Mouse (Mus musculus): ENCODE results near the gene Acod1.

The Acod1 gene

GRCm38 (mm10) chr14:103046677-103047076, at the start of gene Acod1:
Gene Acod1 (plus strand): TSS chr14:103046977.
- no peaks in the 10 kb centered on the region for H3K27me3 ChIP-seq (ENCODE audit: control insufficient read depth, insufficient read depth, low read length, poor library complexity, severe bottlenecking)
- DNase-seq (ENCODE audit: low read depth, low spot score), result no peak

GRCm38 (mm10) chr14:103007737-103008136, 39.0 kb upstream of the Acod1 start:
- H3K27me3 ChIP-seq (ENCODE audit: control insufficient read depth, insufficient read depth, low read length, poor library complexity, severe bottlenecking), result no peaks in the 10 kb centered on the region
- no peaks in the 10 kb centered on the region for H3K36me3 ChIP-seq (ENCODE audit: control insufficient read depth, insufficient read depth, low read length, poor library complexity, severe bottlenecking)
- peak; percentile 27 for DNase-seq (ENCODE audit: low read depth, low spot score)

More at GRCm38 (mm10) chr14:103046677-103047076, at the start of gene Acod1:
- no peaks in the 10 kb centered on the region for H3K36me3 ChIP-seq (ENCODE audit: control insufficient read depth, insufficient read depth, low read length, poor library complexity, severe bottlenecking)

GRCm38 (mm10) chr14:103011782-103012181, 35.0 kb upstream of the Acod1 start:
- Histone ChIP-seq H3K27me3 (ENCODE audit: control insufficient read depth, insufficient read depth, low read length, poor library complexity, severe bottlenecking) (no peaks in the 10 kb centered on the region), H3K36me3 (ENCODE audit: control insufficient read depth, insufficient read depth, low read length, poor library complexity, severe bottlenecking) (no peaks in the 10 kb centered on the region)
- peak; percentile 86 for DNase-seq (ENCODE audit: low read depth, low spot score)

GRCm38 (mm10) chr14:103012563-103013150, 34.1 kb upstream of the Acod1 start:
- Histone ChIP-seq H3K36me3 (ENCODE audit: control insufficient read depth, insufficient read depth, low read length, poor library complexity, severe bottlenecking) (no peaks in the 10 kb centered on the region), H3K27me3 (ENCODE audit: control insufficient read depth, insufficient read depth, low read length, poor library complexity, severe bottlenecking) (no peaks in the 10 kb centered on the region)
- peak; percentile 89 for DNase-seq (ENCODE audit: low read depth, low spot score)

DNA sequence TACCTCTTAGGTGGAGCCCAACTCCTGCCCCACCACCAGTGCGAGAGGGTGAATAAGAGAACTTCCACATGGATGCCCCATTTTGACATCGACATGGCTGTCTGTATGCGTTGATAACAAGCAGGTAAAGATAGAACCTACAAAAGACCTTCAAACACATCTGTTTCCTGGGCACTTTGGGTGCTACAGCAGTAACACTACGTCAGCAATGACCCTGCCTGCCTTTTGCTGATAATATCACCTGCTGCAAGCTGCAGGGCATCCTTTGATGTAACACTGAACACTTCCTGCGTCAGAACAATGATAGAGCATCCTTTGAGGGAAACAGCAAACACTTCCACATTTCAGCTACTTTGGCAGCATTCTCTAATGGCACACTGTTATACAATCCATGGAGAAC, 29.8 kb upstream of the Acod1 start:
- no peak for DNase-seq (ENCODE audit: low read depth, low spot score)

GRCm38 (mm10) chr14:103020046-103020445, 26.7 kb upstream of the Acod1 start:
- no peaks in the 10 kb centered on the region for H3K27me3 ChIP-seq (ENCODE audit: control insufficient read depth, insufficient read depth, low read length, poor library complexity, severe bottlenecking)
- DNase-seq (ENCODE audit: low read depth, low spot score), result no peak
- no peaks in the 10 kb centered on the region for H3K36me3 ChIP-seq (ENCODE audit: control insufficient read depth, insufficient read depth, low read length, poor library complexity, severe bottlenecking)

More for the DNA sequence above, 29.8 kb upstream of the Acod1 start:
- Histone ChIP-seq H3K27me3 (ENCODE audit: control insufficient read depth, insufficient read depth, low read length, poor library complexity, severe bottlenecking) (no peaks in the 10 kb centered on the region), H3K36me3 (ENCODE audit: control insufficient read depth, insufficient read depth, low read length, poor library complexity, severe bottlenecking) (no peaks in the 10 kb centered on the region)

DNA sequence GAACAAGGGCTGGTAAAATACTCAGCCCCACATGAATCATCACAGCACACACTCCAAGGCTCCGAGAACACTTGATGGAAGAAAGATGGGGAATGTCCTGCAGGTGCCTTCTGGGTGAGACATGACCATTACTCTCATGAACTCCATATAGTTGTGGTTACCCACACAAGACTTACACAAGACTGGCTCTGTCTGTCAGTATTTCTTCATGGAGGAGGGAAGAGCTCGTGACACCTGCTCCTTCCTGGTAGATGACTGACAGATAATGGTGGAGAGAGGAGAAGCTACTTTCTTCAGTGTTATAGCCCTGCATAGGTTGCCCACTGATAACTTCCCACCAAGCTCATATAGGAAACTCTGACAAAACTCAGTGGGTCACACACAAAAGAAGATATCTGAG, 17.6 kb upstream of the Acod1 start:
- Histone ChIP-seq H3K27me3 (ENCODE audit: control insufficient read depth, insufficient read depth, low read length, poor library complexity, severe bottlenecking) (no peaks in the 10 kb centered on the region), H3K36me3 (ENCODE audit: control insufficient read depth, insufficient read depth, low read length, poor library complexity, severe bottlenecking) (no peaks in the 10 kb centered on the region)
- DNase-seq (ENCODE audit: low read depth, low spot score), result no peak

- Histone ChIP-seq H3K27me3 (ENCODE audit: control insufficient read depth, insufficient read depth, low read length, poor library complexity, severe bottlenecking) (no peaks in the 10 kb centered on the region), H3K36me3 (ENCODE audit: control insufficient read depth, insufficient read depth, low read length, poor library complexity, severe bottlenecking) (no peaks in the 10 kb centered on the region)
- peak; percentile 75 for DNase-seq (ENCODE audit: low read depth, low spot score)
These were observed 13.4 kb upstream of the Acod1 start for GRCm38 (mm10) chr14:103033271-103033823.

- peak; percentile 69 for DNase-seq (ENCODE audit: low read depth, low spot score)
- Histone ChIP-seq H3K36me3 (ENCODE audit: control insufficient read depth, insufficient read depth, low read length, poor library complexity, severe bottlenecking) (no peaks in the 10 kb centered on the region), H3K27me3 (ENCODE audit: control insufficient read depth, insufficient read depth, low read length, poor library complexity, severe bottlenecking) (no peaks in the 10 kb centered on the region)
These were observed 12.7 kb upstream of the Acod1 start for GRCm38 (mm10) chr14:103034076-103034475.

- DNase-seq (ENCODE audit: low read depth, low spot score), result peak; percentile 89
- H3K36me3 ChIP-seq (ENCODE audit: control insufficient read depth, insufficient read depth, low read length, poor library complexity, severe bottlenecking), result no peaks in the 10 kb centered on the region
- H3K27me3 ChIP-seq (ENCODE audit: control insufficient read depth, insufficient read depth, low read length, poor library complexity, severe bottlenecking), result no peaks in the 10 kb centered on the region
These were observed 9.8 kb upstream of the Acod1 start for GRCm38 (mm10) chr14:103037016-103037415.

DNA sequence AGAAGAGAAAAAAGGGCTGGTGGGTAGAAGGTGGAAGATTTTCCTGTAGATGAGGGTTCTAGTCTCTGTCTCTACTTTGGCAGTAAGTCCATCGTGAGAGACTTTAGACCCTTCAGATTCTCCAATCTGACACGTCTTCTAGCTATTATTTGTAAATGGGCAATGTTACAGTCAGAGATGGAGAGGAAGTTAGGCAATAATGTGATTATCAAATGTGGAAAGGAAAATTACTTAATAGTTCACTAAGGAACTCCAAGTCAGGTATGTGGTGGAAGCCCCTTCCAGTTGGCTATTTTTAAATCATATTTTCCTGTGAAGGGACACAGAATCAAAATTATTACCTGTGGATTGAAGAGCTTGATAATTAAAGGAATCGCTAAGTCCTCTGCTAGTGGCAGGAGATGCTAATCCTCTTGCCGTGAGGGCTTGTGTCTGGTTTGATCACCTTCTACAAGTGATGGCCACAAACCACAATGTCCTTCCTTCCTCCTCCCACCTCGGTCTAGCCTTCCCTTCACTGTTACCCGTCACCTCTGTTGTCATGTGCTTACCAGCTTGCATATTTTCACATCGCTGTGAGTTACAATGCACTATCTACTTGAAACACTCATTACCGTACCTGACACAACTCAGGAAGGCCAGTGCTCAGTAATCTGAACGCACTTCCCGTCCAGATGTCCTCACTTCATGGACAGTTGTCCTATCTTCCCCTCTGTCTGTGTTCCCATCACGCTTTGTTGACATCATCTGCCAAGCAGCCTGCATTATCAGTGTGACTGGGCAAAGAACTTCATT, 1.7 kb downstream of the Acod1 start:
- Histone ChIP-seq H3K36me3 (ENCODE audit: control insufficient read depth, insufficient read depth, low read length, poor library complexity, severe bottlenecking) (no peaks in the 10 kb centered on the region), H3K27me3 (ENCODE audit: control insufficient read depth, insufficient read depth, low read length, poor library complexity, severe bottlenecking) (no peaks in the 10 kb centered on the region)
- peak; percentile 56 for DNase-seq (ENCODE audit: low read depth, low spot score)

DNA sequence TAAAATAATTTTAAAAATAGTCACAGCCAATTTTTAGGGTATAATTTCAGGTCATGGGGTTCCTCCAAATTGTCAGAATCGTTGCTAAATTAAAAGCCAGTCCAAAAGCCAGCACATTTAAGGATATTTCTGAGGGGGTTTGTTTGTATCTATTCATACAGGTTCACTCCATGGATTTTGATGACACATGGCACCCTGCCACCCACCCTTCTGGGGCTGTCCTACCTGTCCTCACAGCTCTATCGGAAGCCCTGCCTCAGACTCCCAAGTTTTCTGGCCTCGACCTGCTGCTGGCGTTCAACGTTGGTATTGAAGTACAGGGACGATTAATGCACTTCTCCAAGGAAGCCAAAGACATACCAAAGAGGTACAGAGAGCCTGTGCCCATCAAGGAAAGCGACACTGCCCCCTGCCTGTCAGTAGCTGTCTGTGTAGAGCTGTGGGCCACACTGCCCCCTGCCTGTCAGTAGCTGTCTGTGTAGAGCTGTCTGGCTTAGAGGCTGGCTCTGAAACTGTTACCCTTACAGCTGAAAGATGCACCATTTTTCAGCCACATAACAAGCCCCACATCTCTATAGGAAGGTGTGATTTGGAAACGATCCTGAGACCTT, 4.5 kb downstream of the Acod1 start:
- Histone ChIP-seq H3K27me3 (ENCODE audit: control insufficient read depth, insufficient read depth, low read length, poor library complexity, severe bottlenecking) (no peaks in the 10 kb centered on the region), H3K36me3 (ENCODE audit: control insufficient read depth, insufficient read depth, low read length, poor library complexity, severe bottlenecking) (no peaks in the 10 kb centered on the region)
- DNase-seq (ENCODE audit: low read depth, low spot score), result peak; percentile 94

- no peaks in the 10 kb centered on the region for H3K36me3 ChIP-seq (ENCODE audit: control insufficient read depth, insufficient read depth, low read length, poor library complexity, severe bottlenecking)
- DNase-seq (ENCODE audit: low read depth, low spot score), result no peak
- no peaks in the 10 kb centered on the region for H3K27me3 ChIP-seq (ENCODE audit: control insufficient read depth, insufficient read depth, low read length, poor library complexity, severe bottlenecking)
These were observed 8.0 kb downstream of the Acod1 start for GRCm38 (mm10) chr14:103054731-103055130.

GRCm38 (mm10) chr14:103056601-103057000, 9.8 kb downstream of the Acod1 start:
- DNase-seq (ENCODE audit: low read depth, low spot score), result no peak
- H3K36me3 ChIP-seq (ENCODE audit: control insufficient read depth, insufficient read depth, low read length, poor library complexity, severe bottlenecking), result no peaks in the 10 kb centered on the region
- no peaks in the 10 kb centered on the region for H3K27me3 ChIP-seq (ENCODE audit: control insufficient read depth, insufficient read depth, low read length, poor library complexity, severe bottlenecking)

- DNase-seq (ENCODE audit: low read depth, low spot score), result no peak
- H3K27me3 ChIP-seq (ENCODE audit: control insufficient read depth, insufficient read depth, low read length, poor library complexity, severe bottlenecking), result no peaks in the 10 kb centered on the region
- no peaks in the 10 kb centered on the region for H3K36me3 ChIP-seq (ENCODE audit: control insufficient read depth, insufficient read depth, low read length, poor library complexity, severe bottlenecking)
These were observed 12.2 kb downstream of the Acod1 start for GRCm38 (mm10) chr14:103058998-103059397.
